Mouse (Mus musculus) embryonic facial prominence, embryonic 12.5 days (tissue): Measurements from ENCODE around the gene Pxn. TPM values are rescaled to one million over a fixed set of nuclear protein-coding genes. Genes with fewer than 3 reads are reported as not detected.
A peak's percentile ranks its signal among the peaks of the same experiment; 100 is the strongest.

Experiments used
- ATAC-seq: fragments of 200-750 bp; cut with Nextera tagmentation; 2 replicates; pipeline ENCODE4 v1.8.0; 2017; ENCODE audit not compliant: insufficient number of reproducible peaks, insufficient read depth, low FRiP score, low TSS enrichment
- H3K27ac ChIP-seq: fragments of 300-500 bp; sonication (generic); 2 replicates; pipeline ENCODE4 v1.5.1; 2016; ENCODE audit warnings: mild to moderate bottlenecking
- H3K27me3 ChIP-seq: fragments of 300-500 bp; sonication (generic); 2 replicates; pipeline ENCODE4 v1.6.1; 2016; ENCODE audit warnings: mild to moderate bottlenecking, moderate library complexity
- H3K36me3 ChIP-seq: fragments of 300-500 bp; sonication (generic); 2 replicates; pipeline ENCODE4 v1.6.1; 2016; ENCODE audit warnings: mild to moderate bottlenecking
- H3K4me1 ChIP-seq: fragments of 300-500 bp; sonication (generic); 2 replicates; pipeline ENCODE4 v1.6.1; 2016
- H3K4me2 ChIP-seq: fragments of 300-500 bp; sonication (generic); replicated peaks from 2 replicates; pipeline ENCODE4 v1.6.1; 2016; ENCODE audit warnings: mild to moderate bottlenecking, moderate library complexity
- H3K4me3 ChIP-seq: fragments of 300-500 bp; sonication (generic); 2 replicates; pipeline ENCODE4 v1.5.1; 2016; ENCODE audit warnings: mild to moderate bottlenecking
- H3K9ac ChIP-seq: fragments of 300-500 bp; sonication (generic); 2 replicates; pipeline ENCODE4 v1.6.1; 2016; ENCODE audit warnings: mild to moderate bottlenecking, moderate library complexity
- H3K9me3 ChIP-seq: fragments of 300-500 bp; sonication (generic); 2 replicates; pipeline ENCODE4 v1.6.1; 2016; ENCODE audit warnings: mild to moderate bottlenecking, moderate library complexity
- WGBS: fragments of 180-500 bp; shearing (Covaris S2); methylation state at CpG from one replicate; pipeline ENCODE4 v1.1.7; 2016; 5-methylcytosine and 5-hydroxymethylcytosine counted together
- polyA plus RNA-seq: library from polyadenylated mRNA; unstranded; fragments of >200 nt; fragmentation: Nextera tagmentation; extraction: Ambion mirVana; gene quantifications from 2 replicates; pipeline ENCODE4 v1.2.1, GENCODE M21; 2016

Pxn gene
- polyA plus RNA-seq = 46.8 and 47.1 TPM in 2 replicates

- H3K27ac ChIP-seq = peak within 1 kb of the TSS; percentile 63
- peak within 1 kb of the TSS; percentile 90 for H3K4me2 ChIP-seq
Measured at GRCm38 (mm10) chr5:115506454-115507201, at the start of gene Pxn. Gene Pxn, plus strand, starts transcription at chr5:115506676.

GRCm38 (mm10) chr5:115458918-115459317 lies 47.6 kb upstream of the Pxn start:
- no peak overlapping the region for H3K4me2 ChIP-seq
- no peak for ATAC-seq
- H3K27me3 ChIP-seq = no peaks in the 10 kb centered on the region
- no peaks in the 10 kb centered on the region for H3K9me3 ChIP-seq
- H3K4me1 ChIP-seq = no peaks in the 10 kb centered on the region
- H3K9ac ChIP-seq = no peak overlapping the region
- no peak overlapping the region for H3K27ac ChIP-seq
- H3K36me3 ChIP-seq = peaks cover 8% of the 10 kb centered on the region
- 66% methylated on average over 13 of the region's 13 CpGs for WGBS
- H3K4me3 ChIP-seq = no peak overlapping the region

More at GRCm38 (mm10) chr5:115506454-115507201, at the start of gene Pxn:
- Histone ChIP-seq H3K9ac (peak within 1 kb of the TSS; percentile 91), H3K9me3 (no peaks in the 10 kb centered on the region), H3K36me3 (no peaks in the 10 kb centered on the region), H3K27me3 (no peaks in the 10 kb centered on the region), H3K4me3 (peak within 1 kb of the TSS; percentile 94), H3K4me1 (peaks cover 30% of the 10 kb centered on the region)
- WGBS = under 1% methylated on average over 65 of the region's 74 CpGs
- peak; percentile 73 for ATAC-seq

GRCm38 (mm10) chr5:115464408-115465115 lies 41.9 kb upstream of the Pxn start:
- no peak overlapping the region for H3K4me3 ChIP-seq

GRCm38 (mm10) chr5:115465642-115466420 lies 40.6 kb upstream of the Pxn start, which contains the start of gene Pla2g1b:
Gene Pla2g1b, plus strand, starts transcription at chr5:115466262.
- no peak within 1 kb of the TSS for H3K4me3 ChIP-seq
- H3K4me2 ChIP-seq = no peak within 1 kb of the TSS
- no peak within 1 kb of the TSS for H3K27ac ChIP-seq
- H3K36me3 ChIP-seq = no peaks in the 10 kb centered on the region
- no peaks in the 10 kb centered on the region for H3K27me3 ChIP-seq
- H3K4me1 ChIP-seq = no peaks in the 10 kb centered on the region
- H3K9ac ChIP-seq = no peak within 1 kb of the TSS
- no peaks in the 10 kb centered on the region for H3K9me3 ChIP-seq
- ATAC-seq = no peak
- WGBS = 50% methylated on average over 9 of the region's 9 CpGs

More at GRCm38 (mm10) chr5:115464408-115465115, 41.9 kb upstream of the Pxn start:
- H3K9me3 ChIP-seq = no peaks in the 10 kb centered on the region
- no peak overlapping the region for H3K9ac ChIP-seq
- no peaks in the 10 kb centered on the region for H3K27me3 ChIP-seq
- no peak overlapping the region for H3K4me2 ChIP-seq
- no peak overlapping the region for H3K27ac ChIP-seq
- no peaks in the 10 kb centered on the region for H3K4me1 ChIP-seq
- 77% methylated on average over 18 of the region's 18 CpGs for WGBS
- no peaks in the 10 kb centered on the region for H3K36me3 ChIP-seq
- no peak for ATAC-seq

- WGBS = 63% methylated on average over 6 of the region's 6 CpGs
- no peak overlapping the region for H3K4me3 ChIP-seq
- H3K9ac ChIP-seq = no peak overlapping the region
- no peaks in the 10 kb centered on the region for H3K36me3 ChIP-seq
- H3K9me3 ChIP-seq = no peaks in the 10 kb centered on the region
- no peaks in the 10 kb centered on the region for H3K27me3 ChIP-seq
- H3K4me1 ChIP-seq = no peaks in the 10 kb centered on the region
- H3K27ac ChIP-seq = no peak overlapping the region
- ATAC-seq = no peak
- no peak overlapping the region for H3K4me2 ChIP-seq
Measured at GRCm38 (mm10) chr5:115469791-115470190, 36.7 kb upstream of the Pxn start.

GRCm38 (mm10) chr5:115470766-115471531 lies 35.5 kb upstream of the Pxn start:
- no peaks in the 10 kb centered on the region for H3K36me3 ChIP-seq
- no peak overlapping the region for H3K27ac ChIP-seq
- no peak overlapping the region for H3K9ac ChIP-seq
- H3K9me3 ChIP-seq = no peaks in the 10 kb centered on the region
- 40% methylated on average over 20 of the region's 20 CpGs for WGBS
- no peak overlapping the region for H3K4me3 ChIP-seq
- ATAC-seq = no peak
- no peaks in the 10 kb centered on the region for H3K27me3 ChIP-seq
- H3K4me1 ChIP-seq = 0 out of 2 replicates have a peak, but pooled peaks cover 4% of the 10 kb centered on the region
- H3K4me2 ChIP-seq = 0 out of 2 replicates have a peak overlapping the region, but pooled peaks have one; percentile 8

GRCm38 (mm10) chr5:115473191-115473590 lies 33.3 kb upstream of the Pxn start:
- H3K9ac ChIP-seq = no peak overlapping the region
- H3K4me2 ChIP-seq = no peak overlapping the region
- WGBS = 74% methylated on average over 10 of the region's 10 CpGs

GRCm38 (mm10) chr5:115474174-115474828 lies 32.2 kb upstream of the Pxn start:
- H3K9ac ChIP-seq = no peak overlapping the region
- no peak overlapping the region for H3K4me2 ChIP-seq
- H3K27me3 ChIP-seq = no peaks in the 10 kb centered on the region
- no peak overlapping the region for H3K27ac ChIP-seq
- 0 out of 2 replicates have a peak, but pooled peaks cover 4% of the 10 kb centered on the region for H3K4me1 ChIP-seq
- H3K9me3 ChIP-seq = no peaks in the 10 kb centered on the region
- H3K36me3 ChIP-seq = no peaks in the 10 kb centered on the region
- no peak for ATAC-seq
- WGBS = 71% methylated on average over 22 of the region's 22 CpGs
- H3K4me3 ChIP-seq = no peak overlapping the region

More at GRCm38 (mm10) chr5:115473191-115473590, 33.3 kb upstream of the Pxn start:
- no peak for ATAC-seq
- H3K36me3 ChIP-seq = no peaks in the 10 kb centered on the region
- H3K9me3 ChIP-seq = no peaks in the 10 kb centered on the region
- no peak overlapping the region for H3K4me3 ChIP-seq
- H3K4me1 ChIP-seq = 0 out of 2 replicates have a peak, but pooled peaks cover 4% of the 10 kb centered on the region
- no peaks in the 10 kb centered on the region for H3K27me3 ChIP-seq
- H3K27ac ChIP-seq = no peak overlapping the region

- Histone ChIP-seq H3K9me3 (no peaks in the 10 kb centered on the region), H3K9ac (peak overlapping the region; percentile 36; the same call in 1 of the 2 replicates), H3K36me3 (no peaks in the 10 kb centered on the region), H3K4me2 (peak overlapping the region; percentile 55), H3K27ac (peak overlapping the region; percentile 7; the same call in 1 of the 2 replicates), H3K27me3 (peaks cover 6% of the 10 kb centered on the region), H3K4me3 (peak overlapping the region; percentile 34), H3K4me1 (0 out of 2 replicates have a peak, but pooled peaks cover 4% of the 10 kb centered on the region)
- 0 out of 2 replicates have a peak, but pooled peaks have one; percentile 19 for ATAC-seq
- WGBS = 10% methylated on average over 22 of the region's 22 CpGs
Measured at GRCm38 (mm10) chr5:115475337-115476106, 31.0 kb upstream of the Pxn start.
